Mouse (Mus musculus) layer of hippocampus, adult 2 months (tissue): Measurements from ENCODE around the gene Tpra1. TPM values are rescaled to one million over a fixed set of nuclear protein-coding genes. Genes with fewer than 3 reads are reported as not detected.

Source experiments
- DNase-seq, 2 experiments: peaks; one replicate each; pipeline ENCODE4 v3.0.0; 2022; ENCODE audit warnings: low spot score in 2 of 2
- H3K27ac ChIP-seq: fragments of 200-600 bp; 2 replicates; pipeline ENCODE4 v1.8.1; 2022
- H3K4me3 ChIP-seq: fragments of 200-600 bp; 2 replicates; pipeline ENCODE4 v1.8.1; 2022; ENCODE audit warnings: mild to moderate bottlenecking
- CTCF ChIP-seq: fragments of 200-600 bp; conservative IDR thresholded peaks from 2 replicates; pipeline ENCODE4 v1.8.1; 2022; ENCODE audit warnings: antibody characterized with exemption, mild to moderate bottlenecking, moderate library complexity
- total RNA-seq, 2 experiments: library from RNA; stranded (reverse); gene quantifications; 2 replicates each; pipeline ENCODE4 v1.2.3; 2021

The Tpra1 gene
- total RNA-seq, 2 experiments from 2014 or later: 48.6 to 51.1 TPM

DNA sequence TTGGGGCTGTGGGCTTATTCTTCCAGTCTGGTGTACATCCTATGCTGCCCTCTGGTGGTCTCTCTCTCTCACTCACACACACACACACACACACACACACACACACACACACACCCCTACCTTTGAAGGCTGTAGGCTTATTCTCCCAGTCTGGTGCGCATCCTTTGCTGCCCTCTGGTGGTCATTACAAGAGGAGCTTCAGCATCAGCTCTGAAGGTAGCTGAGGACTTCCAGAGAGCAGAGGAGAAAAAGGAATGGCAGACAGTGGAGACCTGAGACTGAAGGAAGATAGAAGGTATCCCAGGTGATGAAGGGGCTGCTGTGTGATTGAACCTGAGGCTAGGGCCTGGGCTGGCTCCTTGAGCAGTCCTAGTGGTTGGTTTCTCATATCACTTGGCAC lies 14.1 kb downstream of the Tpra1 start:
- TF ChIP-seq CTCF: peak; percentile 76
- peak in 1 of 2 experiments; percentile 59 for DNase-seq
- no peak overlapping the region for H3K4me3 ChIP-seq
- no peak overlapping the region for H3K27ac ChIP-seq

DNA sequence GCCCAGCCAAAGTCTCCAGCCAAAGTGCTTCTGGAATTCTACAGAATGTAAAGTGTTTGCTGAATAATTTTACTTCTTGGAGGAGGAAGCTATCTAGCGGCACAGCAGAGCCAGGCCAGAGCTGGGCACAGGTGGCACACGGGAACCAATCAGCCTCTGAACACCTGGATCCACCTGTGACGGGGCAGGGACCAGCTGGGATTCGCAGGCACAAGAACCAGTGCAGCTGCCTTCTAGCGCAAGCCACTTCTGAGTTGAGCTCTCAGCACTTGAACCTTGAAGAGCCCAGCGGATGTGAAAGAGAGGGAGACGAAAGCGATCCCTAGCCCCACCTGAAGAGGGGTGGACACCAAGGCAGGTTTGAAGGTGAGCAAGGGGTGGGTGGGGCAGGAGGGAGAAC lies 16.8 kb downstream of the Tpra1 start:
- DNase-seq: no peak
- H3K4me3 ChIP-seq: no peak overlapping the region
- H3K27ac ChIP-seq: no peak overlapping the region
- TF ChIP-seq CTCF: no peak

- no peak for DNase-seq
- Histone ChIP-seq H3K27ac (peak overlapping the region; percentile 72), H3K4me3 (no peak overlapping the region)
- no peak for TF ChIP-seq CTCF
These were observed 22.6 kb downstream of the Tpra1 start for GRCm38 (mm10) chr6:88924502-88925275.

- Histone ChIP-seq H3K27ac (peak overlapping the region; percentile 72), H3K4me3 (no peak overlapping the region)
- no peak for TF ChIP-seq CTCF
These were observed 23.7 kb downstream of the Tpra1 start for GRCm38 (mm10) chr6:88925640-88926205.

GRCm38 (mm10) chr6:88926870-88927269 lies 24.8 kb downstream of the Tpra1 start:
- no peak for TF ChIP-seq CTCF
- DNase-seq: no peak

More at GRCm38 (mm10) chr6:88925640-88926205, 23.7 kb downstream of the Tpra1 start:
- DNase-seq: no peak

DNA sequence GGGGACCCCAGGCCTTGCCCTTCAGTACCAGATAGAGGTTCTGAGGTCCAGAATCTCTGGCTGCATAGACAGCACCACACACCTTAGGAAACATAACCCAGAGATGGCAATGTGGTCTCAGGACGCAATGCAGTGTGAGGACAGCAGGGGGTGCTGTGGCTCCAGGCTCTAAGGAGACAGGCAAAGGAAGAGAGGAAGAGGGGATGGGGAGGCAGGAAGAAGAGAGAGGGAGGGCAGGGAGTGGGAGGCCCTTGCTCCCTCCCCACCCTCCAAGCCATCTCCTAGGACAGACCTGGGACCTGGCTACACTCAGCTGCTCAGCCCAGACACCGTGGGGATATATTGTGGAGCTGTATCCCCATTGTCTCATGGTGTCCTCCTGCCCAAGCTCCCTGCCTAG lies 25.5 kb downstream of the Tpra1 start:
- no peak overlapping the region for H3K4me3 ChIP-seq
- TF ChIP-seq CTCF: peak; percentile 97
- DNase-seq: peak; percentile 83 to 89
- H3K27ac ChIP-seq: peak overlapping the region; percentile 72; the same call in 1 of the 2 replicates

More at GRCm38 (mm10) chr6:88926870-88927269, 24.8 kb downstream of the Tpra1 start:
- peak overlapping the region; percentile 72; the same call in 1 of the 2 replicates for H3K27ac ChIP-seq
- H3K4me3 ChIP-seq: no peak overlapping the region

DNA sequence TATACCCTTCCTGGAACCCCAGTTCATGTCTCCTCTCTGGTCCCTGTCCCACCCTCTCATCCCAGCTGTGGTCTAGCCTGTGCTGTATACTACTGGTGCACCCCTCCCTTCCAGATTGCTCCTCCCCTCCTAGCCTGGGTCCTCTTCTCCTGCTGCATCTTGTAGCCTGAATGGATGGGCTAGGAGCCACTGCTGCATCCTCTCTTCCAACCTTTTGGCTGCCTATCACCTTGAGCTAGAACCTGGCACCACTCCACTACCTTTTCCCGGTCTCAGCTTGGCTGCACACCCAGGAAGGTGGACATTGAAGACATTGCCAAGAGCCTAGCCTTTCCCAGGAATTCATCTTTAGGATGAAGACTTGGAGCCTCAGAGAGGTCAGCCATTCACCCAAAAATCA lies 26.0 kb downstream of the Tpra1 start:
- Histone ChIP-seq H3K4me3 (no peak overlapping the region), H3K27ac (no peak overlapping the region; the same call in 1 of the 2 replicates)
- no peak for DNase-seq
- TF ChIP-seq CTCF: no peak

DNA sequence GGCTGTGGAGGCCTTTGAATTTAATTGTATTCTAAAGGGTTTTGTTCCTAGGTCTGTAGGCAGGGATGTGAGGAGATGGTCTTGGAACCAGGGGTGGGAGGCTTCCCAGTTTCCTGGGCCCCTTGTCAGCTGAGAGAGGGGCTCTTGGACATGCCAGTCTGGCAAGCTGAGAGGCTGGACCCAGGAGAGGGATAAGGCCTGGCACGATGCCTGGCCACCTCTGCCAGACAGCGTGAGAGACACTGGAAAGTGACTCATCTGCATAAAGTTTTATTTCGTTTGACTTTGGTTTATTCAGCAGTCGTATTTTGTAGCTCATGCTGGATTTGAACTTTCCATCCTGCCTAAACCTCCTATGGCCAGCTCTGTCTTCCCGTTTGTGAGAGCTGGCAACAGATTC lies 26.5 kb downstream of the Tpra1 start:
- no peak for TF ChIP-seq CTCF
- no peak for DNase-seq
- H3K27ac ChIP-seq: no peak overlapping the region
- H3K4me3 ChIP-seq: no peak overlapping the region

- no peak for DNase-seq
- TF ChIP-seq CTCF: no peak
- H3K27ac ChIP-seq: no peak overlapping the region
- H3K4me3 ChIP-seq: no peak overlapping the region
These were observed 27.4 kb downstream of the Tpra1 start for GRCm38 (mm10) chr6:88929451-88929850.

GRCm38 (mm10) chr6:88930049-88930448 lies 28.0 kb downstream of the Tpra1 start:
- H3K27ac ChIP-seq: no peak overlapping the region
- TF ChIP-seq CTCF: no peak
- no peak for DNase-seq
- H3K4me3 ChIP-seq: no peak overlapping the region

DNA sequence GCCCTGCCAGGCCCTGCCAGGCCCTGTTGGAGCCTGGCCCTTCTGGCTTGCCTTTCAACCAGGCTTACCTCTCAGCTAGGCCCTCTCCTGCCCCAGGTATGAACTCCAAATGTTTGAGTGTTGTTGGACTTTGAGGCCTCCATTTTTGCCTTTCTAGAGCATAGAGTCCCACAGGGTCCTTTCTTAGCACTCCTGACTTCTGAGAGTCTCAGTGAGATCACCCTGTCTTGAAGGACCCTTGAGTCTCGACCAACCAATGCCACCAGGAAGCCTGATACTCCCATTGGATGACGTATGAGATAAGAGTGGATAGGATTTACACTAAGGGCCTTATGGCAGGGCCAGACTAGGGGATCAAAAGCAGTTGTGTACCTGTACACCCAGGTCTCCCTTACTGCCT lies 29.4 kb downstream of the Tpra1 start:
- no peak overlapping the region for H3K4me3 ChIP-seq
- no peak for TF ChIP-seq CTCF
- no peak for DNase-seq
- H3K27ac ChIP-seq: no peak overlapping the region

GRCm38 (mm10) chr6:88934132-88934531 lies 32.1 kb downstream of the Tpra1 start:
- no peak for TF ChIP-seq CTCF
- no peak for DNase-seq
- H3K4me3 ChIP-seq: no peak overlapping the region
- no peak overlapping the region for H3K27ac ChIP-seq

- no peak overlapping the region for H3K4me3 ChIP-seq
- TF ChIP-seq CTCF: no peak
- H3K27ac ChIP-seq: peak overlapping the region; percentile 51
- peak; percentile 57 to 84 for DNase-seq
These were observed 32.8 kb downstream of the Tpra1 start for GRCm38 (mm10) chr6:88934816-88935215.
